Mouse (Mus musculus) liver, embryonic 15.5 days (tissue): ENCODE measurements around the gene Rgs7bp. TPM values are rescaled to one million over a fixed set of nuclear protein-coding genes. Genes with fewer than 3 reads are reported as not detected.
A peak's percentile ranks its signal among the peaks of the same experiment; 100 is the strongest.

ENCODE experiments used
- ATAC-seq: fragments of 200-750 bp; cut with Nextera tagmentation; 2 replicates; pipeline ENCODE4 v1.8.0; 2017; ENCODE audit warnings: moderate number of reproducible peaks, mild to moderate bottlenecking, moderate library complexity; ENCODE audit not compliant: insufficient read depth
- H3K27ac ChIP-seq: fragments of 300-500 bp; sonication (generic); replicated peaks from 2 replicates; pipeline ENCODE4 v1.5.1; 2015; ENCODE audit warnings: mild to moderate bottlenecking, inconsistent platforms
- H3K27me3 ChIP-seq: fragments of 300-500 bp; sonication (generic); 2 replicates; pipeline ENCODE4 v1.6.1; 2015; ENCODE audit warnings: mild to moderate bottlenecking, inconsistent platforms
- H3K36me3 ChIP-seq: fragments of 300-500 bp; sonication (generic); replicated peaks from 2 replicates; pipeline ENCODE4 v1.6.1; 2015; ENCODE audit warnings: moderate library complexity, mild to moderate bottlenecking, inconsistent platforms
- H3K4me1 ChIP-seq: fragments of 300-500 bp; sonication (generic); replicated peaks from 2 replicates; pipeline ENCODE4 v1.6.1; 2015; ENCODE audit warnings: inconsistent platforms
- H3K4me2 ChIP-seq: fragments of 300-500 bp; sonication (generic); 2 replicates; pipeline ENCODE4 v1.6.1; 2015; ENCODE audit warnings: moderate library complexity, mild to moderate bottlenecking, inconsistent platforms
- H3K4me3 ChIP-seq: fragments of 300-500 bp; sonication (generic); replicated peaks from 2 replicates; pipeline ENCODE4 v1.5.1; 2015; ENCODE audit warnings: mild to moderate bottlenecking, inconsistent platforms
- H3K9ac ChIP-seq: fragments of 300-500 bp; sonication (generic); 2 replicates; pipeline ENCODE4 v1.6.1; 2015; ENCODE audit warnings: moderate library complexity, mild to moderate bottlenecking, inconsistent platforms
- H3K9me3 ChIP-seq: fragments of 300-500 bp; sonication (generic); replicated peaks from 2 replicates; pipeline ENCODE4 v1.6.1; 2016; ENCODE audit warnings: inconsistent platforms
- WGBS: fragments of 180-500 bp; shearing (Covaris S2); methylation state at CpG from one replicate; pipeline ENCODE4 v1.1.7; 2015; ENCODE audit warnings: mixed read lengths; ENCODE audit not compliant: insufficient replicate concordance; 5-methylcytosine and 5-hydroxymethylcytosine counted together
- polyA plus RNA-seq: library from polyadenylated mRNA; unstranded; fragments of >200 nt; fragmentation: Nextera tagmentation; extraction: Ambion mirVana; gene quantifications from 2 replicates; pipeline ENCODE4 v1.2.1, GENCODE M21; 2015

Gene Rgs7bp
- polyA plus RNA-seq, 1 experiment from 2014 or later = 0.31 TPM

- 12% methylated on average over 6 of the region's 6 CpGs for WGBS
- no peak for ATAC-seq
- Histone ChIP-seq H3K9ac (no peak overlapping the region), H3K4me2 (no peak overlapping the region), H3K36me3 (no peaks in the 10 kb centered on the region), H3K4me3 (no peak overlapping the region), H3K27me3 (peaks cover 49% of the 10 kb centered on the region), H3K4me1 (no peaks in the 10 kb centered on the region; the same call in 1 of the 2 replicates), H3K9me3 (no peaks in the 10 kb centered on the region), H3K27ac (no peak overlapping the region)
Observed at GRCm38 (mm10) chr13:105051432-105051831, 3.3 kb downstream of the Rgs7bp start.

DNA sequence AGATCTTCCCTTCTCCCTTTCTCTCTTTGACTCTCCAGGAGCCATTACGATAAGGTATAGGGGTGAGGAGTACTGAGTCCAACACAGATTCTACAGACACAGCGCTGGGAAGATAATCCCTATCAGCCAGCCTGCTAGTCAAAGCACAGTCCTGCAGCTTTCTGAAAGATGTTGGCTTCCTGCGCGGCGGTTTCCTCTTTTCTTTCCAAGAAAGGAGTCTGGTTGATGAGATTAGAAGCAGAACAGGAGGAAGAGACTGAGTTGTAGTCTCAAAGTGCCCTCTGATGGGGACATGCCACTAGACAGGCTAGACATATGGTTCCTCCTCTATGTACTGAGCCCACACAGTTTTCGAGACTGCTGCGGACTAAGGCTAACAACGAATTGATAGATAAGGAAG is 6.1 kb downstream of the Rgs7bp start:
- Histone ChIP-seq H3K4me3 (no peak overlapping the region), H3K4me2 (no peak overlapping the region), H3K27ac (no peak overlapping the region), H3K9me3 (no peaks in the 10 kb centered on the region), H3K36me3 (no peaks in the 10 kb centered on the region), H3K4me1 (no peaks in the 10 kb centered on the region; the same call in 1 of the 2 replicates), H3K9ac (no peak overlapping the region), H3K27me3 (peaks cover 22% of the 10 kb centered on the region)
- peak; percentile 54; the same call in 1 of the 2 replicates for ATAC-seq
- WGBS = 13% methylated on average over 8 of the region's 8 CpGs

DNA sequence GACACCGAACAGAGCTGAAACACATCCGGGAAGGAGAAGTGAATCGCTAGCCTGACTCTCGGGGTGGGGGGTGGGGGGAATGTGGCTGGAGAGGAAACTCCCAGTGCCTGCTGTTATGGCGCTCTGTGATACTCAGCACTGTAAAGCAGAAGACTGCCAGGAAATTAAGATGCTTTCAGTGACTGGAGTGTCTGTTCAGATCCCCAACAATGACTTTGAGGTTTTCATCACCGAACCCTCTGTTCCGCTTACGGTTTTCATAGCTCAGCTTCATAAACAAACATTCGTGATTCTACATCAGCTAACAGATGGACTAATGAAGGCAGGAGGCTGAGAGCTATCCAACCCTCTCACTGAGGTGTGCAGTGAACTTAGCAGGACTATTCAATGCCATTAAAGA is 7.4 kb downstream of the Rgs7bp start:
- WGBS = 13% methylated on average over 9 of the region's 9 CpGs
- Histone ChIP-seq H3K4me1 (no peaks in the 10 kb centered on the region), H3K9ac (no peak overlapping the region), H3K9me3 (no peaks in the 10 kb centered on the region), H3K36me3 (no peaks in the 10 kb centered on the region), H3K27me3 (peaks cover 9% of the 10 kb centered on the region), H3K27ac (no peak overlapping the region), H3K4me2 (peak overlapping the region; percentile 18; the same call in 1 of the 2 replicates), H3K4me3 (no peak overlapping the region)
- no peak for ATAC-seq

DNA sequence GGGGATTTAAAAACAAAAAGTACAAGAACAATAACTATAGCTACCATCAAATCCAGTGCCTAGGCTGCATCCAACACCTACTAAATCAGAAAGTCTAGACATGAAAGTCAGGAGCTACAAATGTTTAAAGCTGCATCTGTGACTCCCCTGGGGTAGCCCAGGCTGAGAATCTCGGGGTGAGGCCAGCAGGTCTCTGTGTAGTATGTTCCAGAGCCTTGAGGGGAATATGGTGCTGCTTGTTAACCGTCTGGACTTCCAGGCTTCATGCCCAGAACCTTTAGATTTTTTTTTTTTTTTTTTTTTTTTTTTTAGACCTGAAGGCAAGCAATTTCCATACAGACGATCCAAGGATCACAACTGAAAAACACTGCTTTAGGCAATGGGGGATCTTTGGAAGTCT is 10.8 kb downstream of the Rgs7bp start:
- H3K27me3 ChIP-seq = no peaks in the 10 kb centered on the region
- no peak overlapping the region for H3K9ac ChIP-seq
- no peaks in the 10 kb centered on the region for H3K4me1 ChIP-seq
- no peak overlapping the region for H3K4me3 ChIP-seq
- no peak for ATAC-seq
- no peaks in the 10 kb centered on the region for H3K9me3 ChIP-seq
- H3K27ac ChIP-seq = no peak overlapping the region
- no peak overlapping the region for H3K4me2 ChIP-seq
- H3K36me3 ChIP-seq = no peaks in the 10 kb centered on the region
- 39% methylated on average over 3 of the region's 3 CpGs for WGBS

DNA sequence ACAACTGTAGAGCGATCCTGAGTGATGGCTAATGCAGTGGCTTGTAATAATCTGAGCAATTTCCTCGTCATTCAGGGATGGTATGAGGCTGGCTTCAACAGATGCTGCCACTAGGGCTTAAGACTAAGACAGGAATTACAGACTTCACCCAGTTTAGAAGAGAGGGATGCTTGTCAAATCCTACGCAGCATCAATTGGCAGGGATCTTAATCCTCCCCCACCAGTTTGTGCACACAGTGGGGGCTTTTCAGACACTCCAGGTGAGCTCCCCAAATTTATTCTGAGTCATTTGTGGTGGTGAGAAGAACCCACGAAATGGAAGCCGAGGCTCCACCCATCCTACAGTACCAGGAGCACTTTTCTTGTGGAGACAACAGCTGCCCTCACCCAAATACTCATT is 16.4 kb downstream of the Rgs7bp start:
- Histone ChIP-seq H3K4me2 (no peak overlapping the region), H3K27ac (no peak overlapping the region), H3K36me3 (no peaks in the 10 kb centered on the region), H3K4me3 (no peak overlapping the region), H3K27me3 (no peaks in the 10 kb centered on the region), H3K4me1 (no peaks in the 10 kb centered on the region), H3K9me3 (no peaks in the 10 kb centered on the region), H3K9ac (no peak overlapping the region)
- WGBS = 55% methylated on average over 5 of the region's 5 CpGs
- ATAC-seq = no peak

GRCm38 (mm10) chr13:105037816-105038215 is 16.9 kb downstream of the Rgs7bp start:
- 72% methylated on average over 12 of the region's 12 CpGs for WGBS
- no peak for ATAC-seq
- Histone ChIP-seq H3K4me3 (no peak overlapping the region), H3K9ac (no peak overlapping the region), H3K4me2 (no peak overlapping the region), H3K36me3 (no peaks in the 10 kb centered on the region), H3K27ac (no peak overlapping the region), H3K9me3 (no peaks in the 10 kb centered on the region), H3K27me3 (no peaks in the 10 kb centered on the region), H3K4me1 (no peaks in the 10 kb centered on the region)

- Histone ChIP-seq H3K9ac (no peak overlapping the region), H3K27me3 (no peaks in the 10 kb centered on the region), H3K9me3 (no peaks in the 10 kb centered on the region), H3K4me2 (no peak overlapping the region), H3K27ac (no peak overlapping the region), H3K36me3 (no peaks in the 10 kb centered on the region), H3K4me1 (no peaks in the 10 kb centered on the region), H3K4me3 (no peak overlapping the region)
- no peak for ATAC-seq
Observed at GRCm38 (mm10) chr13:105031882-105032281, 22.8 kb downstream of the Rgs7bp start.

DNA sequence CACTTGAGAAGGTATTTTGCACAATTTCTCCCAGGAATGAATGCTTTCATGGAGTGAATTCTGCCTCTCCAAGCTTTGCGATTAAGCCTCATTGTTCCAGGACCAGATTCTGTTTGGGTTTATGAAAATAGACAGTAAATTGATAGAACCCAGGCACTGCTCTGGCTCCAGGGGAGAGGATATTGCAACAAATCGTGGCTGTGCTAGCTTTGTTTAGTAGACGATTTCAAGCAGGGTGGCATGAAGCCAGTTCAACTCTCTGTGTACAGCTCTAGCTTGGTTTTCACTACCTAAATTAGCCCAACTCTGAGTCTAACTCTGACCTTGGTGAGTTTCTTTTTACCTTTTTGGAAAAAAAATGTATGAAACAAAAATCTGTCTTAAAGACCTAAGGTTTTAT is 26.5 kb downstream of the Rgs7bp start:
- Histone ChIP-seq H3K4me2 (no peak overlapping the region), H3K9me3 (no peaks in the 10 kb centered on the region), H3K27ac (no peak overlapping the region), H3K9ac (no peak overlapping the region), H3K4me3 (no peak overlapping the region), H3K36me3 (no peaks in the 10 kb centered on the region), H3K4me1 (no peaks in the 10 kb centered on the region), H3K27me3 (no peaks in the 10 kb centered on the region)
- WGBS = 56% methylated on average over 3 of the region's 3 CpGs
- ATAC-seq = no peak

DNA sequence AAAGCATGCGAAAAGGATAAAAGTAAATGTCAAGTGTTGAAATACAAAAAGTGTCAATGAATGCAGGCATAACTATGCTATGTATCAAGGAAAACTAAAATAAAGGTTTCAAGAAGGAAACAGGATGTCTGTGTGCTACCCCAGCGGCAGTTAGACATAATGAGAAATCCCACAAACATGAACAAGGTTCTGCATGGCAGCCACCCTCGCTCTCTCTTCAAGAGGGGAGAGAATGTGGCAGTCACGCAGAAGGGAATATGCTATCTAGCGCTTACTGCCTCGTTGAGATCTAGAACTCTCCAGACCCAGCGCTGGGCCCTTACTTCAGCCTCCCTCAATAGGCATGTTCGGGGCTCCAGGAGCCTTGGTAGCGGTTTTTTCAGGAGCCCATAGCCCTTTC is 38.2 kb downstream of the Rgs7bp start:
- H3K4me1 ChIP-seq = no peaks in the 10 kb centered on the region
- no peak overlapping the region for H3K4me2 ChIP-seq
- no peaks in the 10 kb centered on the region for H3K27me3 ChIP-seq
- H3K9me3 ChIP-seq = no peaks in the 10 kb centered on the region
- H3K4me3 ChIP-seq = no peak overlapping the region
- H3K36me3 ChIP-seq = no peaks in the 10 kb centered on the region
- 64% methylated on average over 9 of the region's 9 CpGs for WGBS
- no peak for ATAC-seq
- no peak overlapping the region for H3K27ac ChIP-seq
- H3K9ac ChIP-seq = no peak overlapping the region

- H3K4me2 ChIP-seq = no peak overlapping the region
- H3K27me3 ChIP-seq = no peaks in the 10 kb centered on the region
- H3K4me1 ChIP-seq = no peaks in the 10 kb centered on the region
- no peaks in the 10 kb centered on the region for H3K36me3 ChIP-seq
- no peak overlapping the region for H3K27ac ChIP-seq
- H3K4me3 ChIP-seq = no peak overlapping the region
- no peaks in the 10 kb centered on the region for H3K9me3 ChIP-seq
- 69% methylated on average over 8 of the region's 8 CpGs for WGBS
- ATAC-seq = no peak
- no peak overlapping the region for H3K9ac ChIP-seq
Observed at GRCm38 (mm10) chr13:105015710-105016404, 38.9 kb downstream of the Rgs7bp start.

GRCm38 (mm10) chr13:105011300-105011699 is 43.4 kb downstream of the Rgs7bp start:
- no peak overlapping the region for H3K4me2 ChIP-seq
- H3K4me3 ChIP-seq = no peak overlapping the region
- no peaks in the 10 kb centered on the region for H3K36me3 ChIP-seq
- H3K4me1 ChIP-seq = no peaks in the 10 kb centered on the region
- no peaks in the 10 kb centered on the region for H3K27me3 ChIP-seq
- no peaks in the 10 kb centered on the region for H3K9me3 ChIP-seq
- WGBS = 80% methylated on average over 5 of the region's 5 CpGs
- ATAC-seq = no peak
- no peak overlapping the region for H3K9ac ChIP-seq
- H3K27ac ChIP-seq = no peak overlapping the region

- Histone ChIP-seq H3K4me2 (no peak overlapping the region), H3K9ac (no peak overlapping the region), H3K4me3 (no peak overlapping the region), H3K36me3 (no peaks in the 10 kb centered on the region), H3K4me1 (no peaks in the 10 kb centered on the region), H3K27ac (no peak overlapping the region), H3K27me3 (no peaks in the 10 kb centered on the region), H3K9me3 (no peaks in the 10 kb centered on the region)
- 68% methylated on average over 2 of the region's 2 CpGs for WGBS
- no peak for ATAC-seq
Observed at GRCm38 (mm10) chr13:105008891-105009290, 45.8 kb downstream of the Rgs7bp start.
